Mouse (Mus musculus) embryonic facial prominence, embryonic 10.5 days (tissue): ENCODE measurements at regions not wholly inside any gene's neighbourhood (a gene's known extent, or its start where the extent isn't known, plus 50 kb on each side); places are given as distances from the start of the nearest gene placed in this dataset.
A peak's percentile ranks its signal among the peaks of the same experiment; 100 is the strongest.
"Not testable (repeated sequence)": the region's sequence is repeated elsewhere in the genome, so short reads cannot be mapped to it uniquely, and the experiment has no call there.

ENCODE experiments used
- DNase-seq: peaks from one replicate; pipeline ENCODE4 v3.0.0-alpha.2; 2017; ENCODE audit warnings: low spot score
- H3K27ac ChIP-seq: fragments of 300-500 bp; sonication (generic); replicated peaks from 2 replicates; pipeline ENCODE4 v1.5.1; 2016; ENCODE audit warnings: mild to moderate bottlenecking
- H3K27me3 ChIP-seq: fragments of 300-500 bp; sonication (generic); replicated peaks from 2 replicates; pipeline ENCODE4 v1.6.1; 2016; ENCODE audit warnings: low read depth, mild to moderate bottlenecking; ENCODE audit not compliant: poor library complexity, severe bottlenecking
- H3K36me3 ChIP-seq: fragments of 300-500 bp; sonication (generic); replicated peaks from 2 replicates; pipeline ENCODE4 v1.6.1; 2016; ENCODE audit warnings: mild to moderate bottlenecking, moderate library complexity
- H3K4me1 ChIP-seq: fragments of 300-500 bp; sonication (generic); 2 replicates; pipeline ENCODE4 v1.6.1; 2016
- H3K4me3 ChIP-seq: fragments of 300-500 bp; sonication (generic); 2 replicates; pipeline ENCODE4 v1.5.1; 2016; ENCODE audit warnings: mild to moderate bottlenecking, moderate library complexity
- H3K9me3 ChIP-seq: fragments of 300-500 bp; sonication (generic); 2 replicates; pipeline ENCODE4 v1.6.1; 2016; ENCODE audit warnings: mild to moderate bottlenecking
- WGBS: fragments of 180-500 bp; shearing (Covaris S2); methylation state at CpG from one replicate; pipeline ENCODE4 v1.1.7; 2016; 5-methylcytosine and 5-hydroxymethylcytosine counted together

- peaks cover 19% of the 10 kb centered on the region for H3K4me1 ChIP-seq
- H3K36me3 ChIP-seq: no peaks in the 10 kb centered on the region
- H3K9me3 ChIP-seq: no peaks in the 10 kb centered on the region
- no peak for DNase-seq
- no peak overlapping the region for H3K4me3 ChIP-seq
- 22% methylated on average over 5 of the region's 5 CpGs for WGBS
- no peak overlapping the region for H3K27ac ChIP-seq
- peaks cover 29% of the 10 kb centered on the region; the same call in 1 of the 2 replicates for H3K27me3 ChIP-seq
Observed at GRCm38 (mm10) chr11:114511994-114512393, 156.3 kb upstream of the Rpl38 start.

- DNase-seq: no peak
- Histone ChIP-seq H3K27ac (0 out of 2 replicates have a peak overlapping the region, but pooled peaks have one; percentile 5), H3K4me3 (no peak overlapping the region), H3K9me3 (no peaks in the 10 kb centered on the region), H3K4me1 (peaks cover 15% of the 10 kb centered on the region), H3K27me3 (no peaks in the 10 kb centered on the region; the same call in 1 of the 2 replicates), H3K36me3 (no peaks in the 10 kb centered on the region)
- WGBS: 26% methylated on average over 5 of the region's 5 CpGs
Observed at GRCm38 (mm10) chr11:114502562-114502961, 165.8 kb upstream of the Rpl38 start.

GRCm38 (mm10) chr11:114501869-114502540, 166.3 kb upstream of the Rpl38 start:
- 47% methylated on average over 5 of the region's 5 CpGs for WGBS
- no peak overlapping the region for H3K27ac ChIP-seq
- DNase-seq: no peak

GRCm38 (mm10) chr11:114500416-114500815, 167.9 kb upstream of the Rpl38 start:
- DNase-seq: no peak
- WGBS: 84% methylated on average over 7 of the region's 7 CpGs
- H3K36me3 ChIP-seq: no peaks in the 10 kb centered on the region

More at GRCm38 (mm10) chr11:114501869-114502540, 166.3 kb upstream of the Rpl38 start:
- Histone ChIP-seq H3K9me3 (no peaks in the 10 kb centered on the region), H3K4me3 (no peak overlapping the region), H3K4me1 (peaks cover 15% of the 10 kb centered on the region), H3K27me3 (no peaks in the 10 kb centered on the region; the same call in 1 of the 2 replicates), H3K36me3 (no peaks in the 10 kb centered on the region)

GRCm38 (mm10) chr11:114499665-114500064, 168.7 kb upstream of the Rpl38 start:
- Histone ChIP-seq H3K4me1 (peaks cover 15% of the 10 kb centered on the region), H3K27ac (no peak overlapping the region), H3K4me3 (no peak overlapping the region), H3K36me3 (no peaks in the 10 kb centered on the region), H3K27me3 (peaks cover 13% of the 10 kb centered on the region), H3K9me3 (no peaks in the 10 kb centered on the region)
- 90% methylated on average over 12 of the region's 12 CpGs for WGBS
- no peak for DNase-seq

More at GRCm38 (mm10) chr11:114500416-114500815, 167.9 kb upstream of the Rpl38 start:
- Histone ChIP-seq H3K27me3 (peaks cover 5% of the 10 kb centered on the region), H3K4me3 (no peak overlapping the region), H3K27ac (no peak overlapping the region), H3K4me1 (peaks cover 15% of the 10 kb centered on the region), H3K9me3 (no peaks in the 10 kb centered on the region)

GRCm38 (mm10) chr11:114495520-114495921, 172.8 kb upstream of the Rpl38 start:
- H3K27ac ChIP-seq: no peak overlapping the region
- DNase-seq: no peak
- H3K4me3 ChIP-seq: no peak overlapping the region
- H3K36me3 ChIP-seq: no peaks in the 10 kb centered on the region
- peaks cover 2% of the 10 kb centered on the region; the same call in 1 of the 2 replicates for H3K4me1 ChIP-seq
- no peaks in the 10 kb centered on the region for H3K9me3 ChIP-seq
- H3K27me3 ChIP-seq: peaks cover 50% of the 10 kb centered on the region
- 76% methylated on average over 5 of the region's 5 CpGs for WGBS

- DNase-seq: no peak
- H3K9me3 ChIP-seq: no peaks in the 10 kb centered on the region
- H3K27ac ChIP-seq: no peak overlapping the region; the same call in 1 of the 2 replicates
- H3K4me3 ChIP-seq: no peak overlapping the region
- WGBS: 52% methylated on average over 8 of the region's 8 CpGs
- peaks cover 50% of the 10 kb centered on the region for H3K27me3 ChIP-seq
- H3K4me1 ChIP-seq: peaks cover 41% of the 10 kb centered on the region
- H3K36me3 ChIP-seq: no peaks in the 10 kb centered on the region
Observed at GRCm38 (mm10) chr11:114486455-114486854, 181.9 kb upstream of the Rpl38 start.

- Histone ChIP-seq H3K4me3 (no peak overlapping the region), H3K9me3 (no peaks in the 10 kb centered on the region), H3K27me3 (peaks cover 45% of the 10 kb centered on the region), H3K36me3 (no peaks in the 10 kb centered on the region), H3K4me1 (peaks cover 41% of the 10 kb centered on the region), H3K27ac (no peak overlapping the region)
- no peak for DNase-seq
- 65% methylated on average over 15 of the region's 15 CpGs for WGBS
Observed at GRCm38 (mm10) chr11:114485429-114485828, 182.9 kb upstream of the Rpl38 start.

GRCm38 (mm10) chr11:114484668-114484953, 183.7 kb upstream of the Rpl38 start:
- Histone ChIP-seq H3K4me1 (peaks cover 35% of the 10 kb centered on the region), H3K4me3 (no peak overlapping the region), H3K27me3 (peaks cover 46% of the 10 kb centered on the region), H3K36me3 (no peaks in the 10 kb centered on the region), H3K27ac (no peak overlapping the region), H3K9me3 (no peaks in the 10 kb centered on the region)
- DNase-seq: no peak
- whole genome bisulfite sequencing: 83% methylated on average over 4 of the region's 4 CpGs

- peaks cover 40% of the 10 kb centered on the region for H3K27me3 ChIP-seq
- H3K4me1 ChIP-seq: peaks cover 35% of the 10 kb centered on the region
- 78% methylated on average over 12 of the region's 12 CpGs for WGBS
- no peaks in the 10 kb centered on the region for H3K36me3 ChIP-seq
- DNase-seq: no peak
- no peak overlapping the region for H3K27ac ChIP-seq
- H3K4me3 ChIP-seq: no peak overlapping the region
- no peaks in the 10 kb centered on the region for H3K9me3 ChIP-seq
Observed at GRCm38 (mm10) chr11:114483823-114484667, 184.3 kb upstream of the Rpl38 start.

- H3K27ac ChIP-seq, DNase-seq, H3K36me3 ChIP-seq, H3K9me3 ChIP-seq, H3K4me3 ChIP-seq: not testable (repeated sequence)
- WGBS: 86% methylated on average over 7 of the region's 7 CpGs
- H3K27me3 ChIP-seq: peaks cover 34% of the 10 kb centered on the region
- H3K4me1 ChIP-seq: peaks cover 42% of the 10 kb centered on the region
Observed at GRCm38 (mm10) chr11:114483350-114483749, 185.0 kb upstream of the Rpl38 start.

GRCm38 (mm10) chr11:114482070-114482469, 186.3 kb upstream of the Rpl38 start:
- Histone ChIP-seq H3K36me3 (no peaks in the 10 kb centered on the region), H3K27ac (no peak overlapping the region), H3K9me3 (no peaks in the 10 kb centered on the region), H3K4me3 (no peak overlapping the region), H3K4me1 (peaks cover 40% of the 10 kb centered on the region), H3K27me3 (peaks cover 24% of the 10 kb centered on the region; the same call in 1 of the 2 replicates)
- DNase-seq: no peak
- 80% methylated on average over 10 of the region's 10 CpGs for WGBS

- Histone ChIP-seq H3K4me3 (no peak overlapping the region), H3K27ac (no peak overlapping the region), H3K27me3 (0 out of 2 replicates have a peak, but pooled peaks cover 18% of the 10 kb centered on the region), H3K9me3 (no peaks in the 10 kb centered on the region), H3K36me3 (no peaks in the 10 kb centered on the region), H3K4me1 (peaks cover 35% of the 10 kb centered on the region)
- DNase-seq: no peak
- 66% methylated on average over 7 of the region's 7 CpGs for WGBS
Observed at GRCm38 (mm10) chr11:114481037-114481436, 187.3 kb upstream of the Rpl38 start.
